Mouse (Mus musculus) neural tube, embryonic 12.5 days (tissue): ENCODE data around the gene Sufu. TPM values are rescaled to one million over a fixed set of nuclear protein-coding genes. Genes with fewer than 3 reads are reported as not detected.
A peak's percentile ranks its signal among the peaks of the same experiment; 100 is the strongest.

Experiments used
- ATAC-seq: fragments of 200-750 bp; cut with Nextera tagmentation; 2 replicates; pipeline ENCODE4 v1.8.0; 2017; ENCODE audit warnings: low read depth, mild to moderate bottlenecking, moderate TSS enrichment, moderate library complexity; ENCODE audit not compliant: low FRiP score
- H3K27ac ChIP-seq: fragments of 300-500 bp; sonication (generic); 2 replicates; pipeline ENCODE4 v1.5.1; 2016
- H3K27me3 ChIP-seq: fragments of 300-500 bp; sonication (generic); replicated peaks from 2 replicates; pipeline ENCODE4 v1.6.1; 2016; ENCODE audit warnings: mild to moderate bottlenecking
- H3K36me3 ChIP-seq: fragments of 300-500 bp; sonication (generic); 2 replicates; pipeline ENCODE4 v1.6.1; 2016; ENCODE audit warnings: mild to moderate bottlenecking
- H3K4me1 ChIP-seq: fragments of 300-500 bp; sonication (generic); 2 replicates; pipeline ENCODE4 v1.6.1; 2016
- H3K4me2 ChIP-seq: fragments of 300-500 bp; sonication (generic); replicated peaks from 2 replicates; pipeline ENCODE4 v1.6.1; 2016; ENCODE audit warnings: mild to moderate bottlenecking
- H3K4me3 ChIP-seq: fragments of 300-500 bp; sonication (generic); 2 replicates; pipeline ENCODE4 v1.5.1; 2016
- H3K9ac ChIP-seq: fragments of 300-500 bp; sonication (generic); 2 replicates; pipeline ENCODE4 v1.6.1; 2016; ENCODE audit warnings: mild to moderate bottlenecking
- H3K9me3 ChIP-seq: fragments of 300-500 bp; sonication (generic); 2 replicates; pipeline ENCODE4 v1.6.1; 2016; ENCODE audit warnings: mild to moderate bottlenecking
- WGBS: fragments of 180-500 bp; shearing (Covaris S2); methylation state at CpG from one replicate; pipeline ENCODE4 v1.1.7; 2016; 5-methylcytosine and 5-hydroxymethylcytosine counted together
- polyA plus RNA-seq: library from polyadenylated mRNA; unstranded; fragments of >200 nt; fragmentation: Nextera tagmentation; extraction: Ambion mirVana; gene quantifications from 2 replicates; pipeline ENCODE4 v1.2.1, GENCODE M21; 2016

Sufu gene
- polyA plus RNA-seq, 1 experiment from 2014 or later = 36.3 TPM

- H3K4me1 ChIP-seq = peaks cover 44% of the 10 kb centered on the region
- H3K4me2 ChIP-seq = no peak overlapping the region
- H3K4me3 ChIP-seq = no peak overlapping the region
- peak; percentile 73; the same call in 1 of the 2 replicates for ATAC-seq
- H3K9ac ChIP-seq = no peak overlapping the region
- H3K27ac ChIP-seq = no peak overlapping the region
- 4% methylated on average over 6 of the region's 6 CpGs for WGBS
- H3K36me3 ChIP-seq = no peaks in the 10 kb centered on the region
- H3K9me3 ChIP-seq = no peaks in the 10 kb centered on the region
- no peaks in the 10 kb centered on the region for H3K27me3 ChIP-seq
These were observed 47.5 kb downstream of the Sufu start for GRCm38 (mm10) chr19:46444209-46444608.

DNA sequence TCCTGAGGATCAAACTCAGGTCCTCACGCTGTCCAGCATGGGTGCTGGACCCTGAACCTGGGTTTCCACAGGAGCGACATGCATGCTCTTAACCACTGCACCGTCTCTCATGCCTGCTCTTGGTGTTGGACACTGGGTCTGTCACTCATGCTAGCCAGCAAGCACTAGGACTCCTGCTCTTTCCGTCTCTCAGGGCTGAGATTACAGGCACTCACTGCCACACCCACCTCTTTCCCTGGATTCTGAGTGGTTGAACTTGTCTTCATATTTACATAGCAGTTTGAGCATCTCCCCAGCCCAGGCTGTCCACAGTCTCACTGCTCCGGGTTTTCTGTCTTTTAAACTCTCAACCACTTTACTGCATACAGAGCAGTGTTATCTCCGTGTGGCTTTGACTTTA is 48.9 kb downstream of the Sufu start:
- WGBS = 52% methylated on average over 6 of the region's 6 CpGs
- Histone ChIP-seq H3K27ac (no peak overlapping the region), H3K9me3 (no peaks in the 10 kb centered on the region), H3K36me3 (no peaks in the 10 kb centered on the region), H3K9ac (no peak overlapping the region), H3K27me3 (no peaks in the 10 kb centered on the region), H3K4me1 (peaks cover 44% of the 10 kb centered on the region), H3K4me2 (no peak overlapping the region), H3K4me3 (no peak overlapping the region)
- no peak for ATAC-seq

DNA sequence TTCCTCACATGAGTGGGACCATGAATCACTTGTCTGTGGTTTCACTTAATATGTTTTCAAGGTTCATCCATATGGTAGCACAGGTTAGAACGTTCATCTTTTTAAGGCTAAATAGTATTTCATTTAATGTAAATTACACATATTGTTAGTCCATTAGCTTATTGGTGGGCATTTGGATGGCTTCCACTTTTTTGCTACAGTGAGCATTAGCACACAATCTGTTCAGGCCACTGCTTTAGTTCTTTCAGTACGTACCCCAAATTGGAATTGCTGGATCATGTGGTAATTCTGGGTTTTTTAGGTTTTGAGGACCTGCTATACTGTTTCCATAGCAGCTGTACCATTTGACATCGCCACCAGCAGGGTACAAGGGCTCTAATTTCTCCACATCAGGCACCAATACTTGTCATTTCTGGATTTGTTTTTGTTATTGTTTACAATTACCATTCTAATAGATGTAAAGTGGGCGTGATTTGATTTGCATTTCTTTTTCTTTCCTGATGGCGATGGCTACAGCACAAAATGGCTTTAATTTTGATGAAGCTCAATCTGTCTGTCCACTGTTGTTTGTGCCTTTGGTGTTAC is 49.8 kb downstream of the Sufu start:
- Histone ChIP-seq H3K4me1 (peaks cover 43% of the 10 kb centered on the region), H3K9ac (no peak overlapping the region), H3K4me3 (no peak overlapping the region), H3K36me3 (peaks cover 3% of the 10 kb centered on the region; the same call in 1 of the 2 replicates), H3K27ac (no peak overlapping the region), H3K4me2 (no peak overlapping the region), H3K9me3 (no peaks in the 10 kb centered on the region), H3K27me3 (no peaks in the 10 kb centered on the region)
- no peak for ATAC-seq
- WGBS = 72% methylated on average over 5 of the region's 5 CpGs

DNA sequence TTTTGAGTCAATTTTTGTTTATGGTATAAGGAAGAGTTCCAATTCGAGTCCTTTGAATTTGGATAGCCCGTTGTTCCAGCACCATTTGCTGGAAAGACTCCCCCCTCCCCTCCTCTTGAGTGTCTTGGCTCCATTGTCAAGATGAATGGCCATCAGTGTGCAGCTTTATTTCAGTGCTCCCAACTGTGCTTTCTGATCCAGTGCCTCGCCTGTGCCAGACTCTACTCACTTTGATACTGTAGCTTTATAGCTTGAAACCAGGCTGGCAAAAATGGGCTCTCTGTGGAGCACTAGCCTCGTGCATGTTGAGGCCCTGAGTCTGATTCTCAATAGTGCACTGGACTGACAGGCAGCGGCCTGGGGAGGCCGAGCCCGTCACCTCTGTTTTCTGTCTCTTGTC is 50.4 kb downstream of the Sufu start:
- Histone ChIP-seq H3K9ac (no peak overlapping the region), H3K4me2 (no peak overlapping the region), H3K27me3 (no peaks in the 10 kb centered on the region), H3K9me3 (no peaks in the 10 kb centered on the region), H3K36me3 (peaks cover 3% of the 10 kb centered on the region; the same call in 1 of the 2 replicates), H3K27ac (no peak overlapping the region), H3K4me3 (no peak overlapping the region), H3K4me1 (peaks cover 48% of the 10 kb centered on the region)
- ATAC-seq = no peak
- 22% methylated on average over 7 of the region's 7 CpGs for WGBS

- Histone ChIP-seq H3K27ac (no peak overlapping the region), H3K9me3 (no peaks in the 10 kb centered on the region), H3K9ac (no peak overlapping the region), H3K4me2 (no peak overlapping the region), H3K4me1 (peaks cover 54% of the 10 kb centered on the region), H3K4me3 (no peak overlapping the region), H3K27me3 (no peaks in the 10 kb centered on the region), H3K36me3 (peaks cover 4% of the 10 kb centered on the region)
- no peak for ATAC-seq
- WGBS = 68% methylated on average over 6 of the region's 6 CpGs
These were observed 51.2 kb downstream of the Sufu start for GRCm38 (mm10) chr19:46447911-46448310.

GRCm38 (mm10) chr19:46449261-46450005 is 52.7 kb downstream of the Sufu start:
- ATAC-seq = no peak
- 82% methylated on average over 7 of the region's 7 CpGs for WGBS
- no peaks in the 10 kb centered on the region for H3K27me3 ChIP-seq
- peaks cover 16% of the 10 kb centered on the region for H3K36me3 ChIP-seq
- H3K9ac ChIP-seq = no peak overlapping the region
- no peak overlapping the region for H3K27ac ChIP-seq
- H3K4me1 ChIP-seq = peaks cover 44% of the 10 kb centered on the region
- no peak overlapping the region for H3K4me2 ChIP-seq
- H3K9me3 ChIP-seq = no peaks in the 10 kb centered on the region
- no peak overlapping the region for H3K4me3 ChIP-seq

DNA sequence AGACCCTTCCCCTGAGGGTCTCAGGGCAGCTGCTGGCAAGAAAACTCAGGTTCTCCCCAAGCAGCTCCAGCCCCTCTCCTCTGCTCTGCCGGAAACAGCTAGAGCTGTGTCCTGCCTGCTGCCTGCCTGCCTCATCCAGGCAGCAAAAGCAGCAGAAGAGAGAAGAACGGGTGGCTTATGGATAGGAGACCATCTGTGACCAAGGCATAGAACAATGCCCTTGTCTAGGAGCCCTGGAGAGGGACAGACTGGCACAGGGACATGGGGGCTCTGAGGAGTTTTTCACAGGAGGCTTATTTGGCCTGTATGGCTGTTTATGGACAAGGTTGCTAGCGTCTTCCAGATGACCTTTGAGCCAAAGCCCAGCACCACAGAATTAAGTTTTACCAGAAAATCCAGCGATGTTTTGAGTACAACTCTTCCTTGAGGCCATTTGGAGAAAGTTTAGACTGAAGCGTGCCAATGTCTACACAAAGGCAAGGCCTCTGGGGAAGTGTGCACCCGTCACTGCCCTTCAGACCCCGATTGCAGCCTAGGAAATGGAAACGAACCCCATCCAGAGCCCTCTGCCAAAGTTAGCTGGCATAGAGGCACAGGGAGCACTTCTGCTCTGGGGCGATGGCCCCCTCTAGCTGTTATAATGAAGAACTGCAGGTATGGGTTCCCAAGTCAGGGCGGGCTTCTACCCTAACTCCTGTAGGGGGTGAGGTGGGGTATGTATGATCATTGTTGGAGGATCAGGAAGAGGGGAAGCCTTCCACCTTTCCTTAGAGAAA is 55.5 kb downstream of the Sufu start:
- WGBS = 40% methylated on average over 10 of the region's 10 CpGs
- Histone ChIP-seq H3K36me3 (peaks cover 38% of the 10 kb centered on the region), H3K9ac (0 out of 2 replicates have a peak overlapping the region, but pooled peaks have one; percentile 2)

DNA sequence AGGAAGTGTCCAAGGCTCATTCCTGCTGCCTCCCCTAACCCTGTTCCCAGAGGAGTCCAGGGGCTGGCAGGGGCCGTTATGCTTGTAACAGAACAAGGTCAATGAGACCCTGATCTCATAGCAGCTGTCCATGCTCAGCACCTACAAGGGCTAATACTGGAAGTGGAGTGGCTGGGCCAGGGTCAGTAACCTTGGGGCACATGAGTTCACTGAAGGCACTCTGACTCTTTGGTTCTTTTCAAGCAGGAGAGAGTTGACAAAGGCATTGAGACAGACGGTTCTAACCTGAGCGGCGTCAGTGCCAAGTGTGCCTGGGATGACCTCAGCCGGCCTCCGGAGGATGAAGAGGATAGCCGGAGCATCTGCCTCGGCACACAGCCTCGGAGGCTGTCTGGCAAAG is 56.2 kb downstream of the Sufu start:
- 85% methylated on average over 9 of the region's 9 CpGs for WGBS
- peaks cover 23% of the 10 kb centered on the region for H3K4me1 ChIP-seq
- no peak for ATAC-seq

More for the DNA sequence above, 55.5 kb downstream of the Sufu start:
- Histone ChIP-seq H3K4me1 (peaks cover 30% of the 10 kb centered on the region), H3K27me3 (no peaks in the 10 kb centered on the region), H3K27ac (0 out of 2 replicates have a peak overlapping the region, but pooled peaks have one; percentile 27), H3K4me2 (no peak overlapping the region), H3K4me3 (no peak overlapping the region), H3K9me3 (no peaks in the 10 kb centered on the region)
- ATAC-seq = peak; percentile 21; the same call in 1 of the 2 replicates

DNA sequence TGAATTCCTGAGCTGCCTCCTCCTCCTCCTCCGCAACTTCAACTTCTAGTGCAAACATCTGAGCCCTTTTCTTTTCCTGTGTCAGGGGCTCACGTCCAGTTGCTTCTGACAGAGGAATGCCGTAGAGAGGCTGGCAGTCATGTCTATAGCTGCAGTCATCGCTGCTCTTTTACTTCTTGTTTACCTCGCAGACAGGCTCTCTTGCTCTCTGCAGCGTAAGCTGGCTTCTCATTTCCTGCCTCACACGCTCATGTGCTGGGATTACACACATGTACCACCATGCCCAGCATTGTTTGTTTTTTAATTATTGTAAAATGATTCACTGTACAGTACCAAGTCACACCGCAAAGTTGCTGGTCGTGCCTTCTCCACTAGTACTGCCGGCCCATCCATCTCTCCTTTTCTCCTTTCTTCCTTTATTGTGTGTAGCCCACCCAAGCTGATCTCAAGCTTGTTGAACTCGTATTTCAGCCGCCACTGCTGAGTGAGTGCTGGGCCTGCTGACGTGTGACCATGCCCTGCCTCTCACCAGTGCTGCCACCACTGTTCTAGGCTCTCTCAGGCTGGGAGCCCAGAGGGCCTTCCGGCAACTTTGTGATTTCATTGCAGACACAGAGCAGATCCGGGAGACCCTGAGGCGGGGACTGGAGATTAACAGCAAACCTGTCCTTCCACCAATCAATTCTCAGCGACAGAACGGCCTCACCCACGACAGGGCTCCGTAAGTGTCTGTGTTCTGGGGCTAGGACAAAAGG is 57.6 kb downstream of the Sufu start:
- Histone ChIP-seq H3K27me3 (no peaks in the 10 kb centered on the region), H3K9ac (no peak overlapping the region), H3K27ac (no peak overlapping the region; the same call in 1 of the 2 replicates), H3K9me3 (no peaks in the 10 kb centered on the region), H3K4me2 (no peak overlapping the region), H3K4me3 (no peak overlapping the region), H3K36me3 (peaks cover 51% of the 10 kb centered on the region), H3K4me1 (peaks cover 16% of the 10 kb centered on the region)
- 77% methylated on average over 20 of the region's 20 CpGs for WGBS
- no peak for ATAC-seq

More for the DNA sequence above, 56.2 kb downstream of the Sufu start:
- H3K36me3 ChIP-seq = peaks cover 41% of the 10 kb centered on the region
- H3K9me3 ChIP-seq = no peaks in the 10 kb centered on the region
- no peak overlapping the region for H3K27ac ChIP-seq
- no peak overlapping the region for H3K4me3 ChIP-seq
- H3K9ac ChIP-seq = 0 out of 2 replicates have a peak overlapping the region, but pooled peaks have one; percentile 2
- H3K27me3 ChIP-seq = no peaks in the 10 kb centered on the region
- H3K4me2 ChIP-seq = no peak overlapping the region

GRCm38 (mm10) chr19:46455032-46455431 is 58.3 kb downstream of the Sufu start:
- peaks cover 16% of the 10 kb centered on the region for H3K4me1 ChIP-seq
- ATAC-seq = no peak
- no peaks in the 10 kb centered on the region for H3K27me3 ChIP-seq
- H3K4me3 ChIP-seq = no peak overlapping the region
- WGBS = 72% methylated on average over 1 of the region's 1 CpGs
- H3K9me3 ChIP-seq = no peaks in the 10 kb centered on the region
- no peak overlapping the region for H3K9ac ChIP-seq
- H3K27ac ChIP-seq = no peak overlapping the region; the same call in 1 of the 2 replicates
- H3K36me3 ChIP-seq = peaks cover 58% of the 10 kb centered on the region
- no peak overlapping the region for H3K4me2 ChIP-seq

GRCm38 (mm10) chr19:46455556-46455955 is 58.9 kb downstream of the Sufu start:
- peaks cover 63% of the 10 kb centered on the region for H3K36me3 ChIP-seq
- H3K4me2 ChIP-seq = no peak overlapping the region
- no peak overlapping the region for H3K4me3 ChIP-seq
- no peaks in the 10 kb centered on the region for H3K9me3 ChIP-seq
- H3K27ac ChIP-seq = no peak overlapping the region
- H3K9ac ChIP-seq = no peak overlapping the region
- no peaks in the 10 kb centered on the region for H3K27me3 ChIP-seq
- ATAC-seq = no peak
- WGBS = 93% methylated on average over 8 of the region's 8 CpGs
- H3K4me1 ChIP-seq = peaks cover 16% of the 10 kb centered on the region
